Mouse (Mus musculus): ENCODE data around the gene Dxo. TPM values are rescaled to one million over a fixed set of nuclear protein-coding genes. Genes with fewer than 3 reads are reported as not detected.

The Dxo gene
- polyA plus RNA-seq, 2 experiments: 52.6 to 87.6 TPM

- WGBS: 50% methylated on average over 7 of the region's 7 CpGs
- Histone ChIP-seq H3K9ac (ENCODE audit: low read depth, low read length, severe bottlenecking) (no peak overlapping the region), H3K9me3 (ENCODE audit: control insufficient read depth, low read length) (no peaks in the 10 kb centered on the region), H3K4me3 (replicated peaks; ENCODE audit: low read length) (no peak overlapping the region), H3K27me3 (ENCODE audit: control insufficient read depth, insufficient read depth, low read length) (no peaks in the 10 kb centered on the region), H3K27ac (replicated peaks; ENCODE audit: low read depth, low read length) (no peak overlapping the region), H3K4me2 (replicated peaks; ENCODE audit: low read depth, low read length, severe bottlenecking) (no peak overlapping the region), H3K4me1 (ENCODE audit: control insufficient read depth, insufficient read depth, low read length) (no peaks in the 10 kb centered on the region), H3K36me3 (ENCODE audit: control insufficient read depth, insufficient read depth, low read length) (no peaks in the 10 kb centered on the region)
- no peak for TF ChIP-seq POLR2A (IDR thresholded peaks at IDR 0.05; ENCODE audit: borderline replicate concordance, extremely low read depth, insufficient read depth, insufficient read length)
- DNase-seq (ENCODE audit: low spot score) (no peak), ATAC-seq (ENCODE audit: low FRiP score, low read depth) (no peak)
Observed at GRCm38 (mm10) chr17:34865981-34866380, 29.2 kb downstream of the Dxo start.

- Histone ChIP-seq H3K27ac (replicated peaks; ENCODE audit: low read depth, low read length) (no peak overlapping the region), H3K36me3 (ENCODE audit: control insufficient read depth, insufficient read depth, low read length) (no peaks in the 10 kb centered on the region), H3K4me2 (replicated peaks; ENCODE audit: low read depth, low read length, severe bottlenecking) (no peak overlapping the region), H3K9ac (ENCODE audit: low read depth, low read length, severe bottlenecking) (no peak overlapping the region), H3K4me3 (replicated peaks; ENCODE audit: low read length) (no peak overlapping the region), H3K27me3 (ENCODE audit: control insufficient read depth, insufficient read depth, low read length) (no peaks in the 10 kb centered on the region), H3K9me3 (ENCODE audit: control insufficient read depth, low read length) (no peaks in the 10 kb centered on the region), H3K4me1 (ENCODE audit: control insufficient read depth, insufficient read depth, low read length) (no peaks in the 10 kb centered on the region; the same call in 1 of the 2 replicates)
- ATAC-seq (ENCODE audit: low FRiP score, low read depth) (no peak), DNase-seq (ENCODE audit: low spot score) (no peak)
- TF ChIP-seq POLR2A (IDR thresholded peaks at IDR 0.05; ENCODE audit: borderline replicate concordance, extremely low read depth, insufficient read depth, insufficient read length): no peak
- 90% methylated on average over 6 of the region's 6 CpGs for WGBS
Observed at GRCm38 (mm10) chr17:34874321-34874720, 37.5 kb downstream of the Dxo start.

- DNase-seq (ENCODE audit: low spot score): no peak
- Histone ChIP-seq H3K36me3 (ENCODE audit: control insufficient read depth, insufficient read depth, low read length) (no peaks in the 10 kb centered on the region), H3K4me1 (ENCODE audit: control insufficient read depth, insufficient read depth, low read length) (peaks cover 6% of the 10 kb centered on the region; the same call in 1 of the 2 replicates), H3K27me3 (ENCODE audit: control insufficient read depth, insufficient read depth, low read length) (no peaks in the 10 kb centered on the region), H3K9ac (ENCODE audit: low read depth, low read length, severe bottlenecking) (no peak within 1 kb of the TSS), H3K27ac (replicated peaks; ENCODE audit: low read depth, low read length) (no peak within 1 kb of the TSS), H3K4me3 (replicated peaks; ENCODE audit: low read length) (no peak within 1 kb of the TSS), H3K4me2 (replicated peaks; ENCODE audit: low read depth, low read length, severe bottlenecking) (no peak within 1 kb of the TSS), H3K9me3 (ENCODE audit: control insufficient read depth, low read length) (no peaks in the 10 kb centered on the region)
- no peak for ATAC-seq (ENCODE audit: low FRiP score, low read depth)
- WGBS: 36% methylated on average over 11 of the region's 11 CpGs
- no peak for TF ChIP-seq POLR2A (IDR thresholded peaks at IDR 0.05; ENCODE audit: borderline replicate concordance, extremely low read depth, insufficient read depth, insufficient read length)
Observed at GRCm38 (mm10) chr17:34879336-34879879, 42.6 kb downstream of the Dxo start, which contains the start of gene Zbtb12. Zbtb12 (plus strand) TSS chr17:34879483.

GRCm38 (mm10) chr17:34881166-34881565, 44.3 kb downstream of the Dxo start:
- DNase-seq (ENCODE audit: low spot score): no peak
- Histone ChIP-seq H3K9me3 (ENCODE audit: control insufficient read depth, low read length) (no peaks in the 10 kb centered on the region), H3K9ac (ENCODE audit: low read depth, low read length, severe bottlenecking) (no peak overlapping the region), H3K27me3 (ENCODE audit: control insufficient read depth, insufficient read depth, low read length) (no peaks in the 10 kb centered on the region), H3K27ac (replicated peaks; ENCODE audit: low read depth, low read length) (no peak overlapping the region), H3K4me1 (ENCODE audit: control insufficient read depth, insufficient read depth, low read length) (peaks cover 6% of the 10 kb centered on the region; the same call in 1 of the 2 replicates), H3K4me2 (replicated peaks; ENCODE audit: low read depth, low read length, severe bottlenecking) (no peak overlapping the region), H3K4me3 (replicated peaks; ENCODE audit: low read length) (no peak overlapping the region), H3K36me3 (ENCODE audit: control insufficient read depth, insufficient read depth, low read length) (no peaks in the 10 kb centered on the region)
- ATAC-seq (ENCODE audit: low FRiP score, low read depth): no peak
- TF ChIP-seq POLR2A (IDR thresholded peaks at IDR 0.05; ENCODE audit: borderline replicate concordance, extremely low read depth, insufficient read depth, insufficient read length): no peak

- TF ChIP-seq POLR2A (IDR thresholded peaks at IDR 0.05; ENCODE audit: borderline replicate concordance, extremely low read depth, insufficient read depth, insufficient read length): no peak
- no peak within 1 kb of the TSS for H3K4me3 ChIP-seq (replicated peaks; ENCODE audit: low read length)
- 10% methylated on average over 15 of the region's 15 CpGs for WGBS
Observed at GRCm38 (mm10) chr17:34881683-34882310, 45.0 kb downstream of the Dxo start, which contains the start of gene Gm20547. Gm20547 (minus strand) TSS chr17:34882042.

More at GRCm38 (mm10) chr17:34881683-34882310, 45.0 kb downstream of the Dxo start, which contains the start of gene Gm20547:
- peaks cover 6% of the 10 kb centered on the region; the same call in 1 of the 2 replicates for H3K4me1 ChIP-seq (ENCODE audit: control insufficient read depth, insufficient read depth, low read length)
- no peak within 1 kb of the TSS for H3K27ac ChIP-seq (replicated peaks; ENCODE audit: low read depth, low read length)
- no peaks in the 10 kb centered on the region for H3K36me3 ChIP-seq (ENCODE audit: control insufficient read depth, insufficient read depth, low read length)
- ATAC-seq (ENCODE audit: low FRiP score, low read depth) (no peak), DNase-seq (ENCODE audit: low spot score) (no peak)
- no peak within 1 kb of the TSS for H3K4me2 ChIP-seq (replicated peaks; ENCODE audit: low read depth, low read length, severe bottlenecking)
- H3K9ac ChIP-seq (ENCODE audit: low read depth, low read length, severe bottlenecking): no peak within 1 kb of the TSS
- no peaks in the 10 kb centered on the region for H3K9me3 ChIP-seq (ENCODE audit: control insufficient read depth, low read length)
- no peaks in the 10 kb centered on the region for H3K27me3 ChIP-seq (ENCODE audit: control insufficient read depth, insufficient read depth, low read length)

Data from limb, embryonic 14.5 days (tissue).